Mouse (Mus musculus): ENCODE results near the gene Mtr. TPM values are rescaled to one million over a fixed set of nuclear protein-coding genes. Genes with fewer than 3 reads are reported as not detected.

Mtr gene
- polyA plus RNA-seq, 1 experiment from 2014 or later: 22.4 TPM

- H3K4me2 ChIP-seq (replicated peaks): no peak overlapping the region
- no peaks in the 10 kb centered on the region for H3K9me3 ChIP-seq
- no peak overlapping the region for H3K4me3 ChIP-seq
- no peaks in the 10 kb centered on the region for H3K27me3 ChIP-seq
- H3K9ac ChIP-seq: no peak overlapping the region
- ATAC-seq (ENCODE audit: insufficient number of reproducible peaks, insufficient read depth, low FRiP score, low TSS enrichment): no peak
- no peak overlapping the region for H3K27ac ChIP-seq
- H3K4me1 ChIP-seq: no peaks in the 10 kb centered on the region
- 60% methylated on average over 3 of the region's 3 CpGs for WGBS
- H3K36me3 ChIP-seq: no peaks in the 10 kb centered on the region
Observed at GRCm38 (mm10) chr13:12272953-12273352, 15.0 kb upstream of the Mtr start.

DNA sequence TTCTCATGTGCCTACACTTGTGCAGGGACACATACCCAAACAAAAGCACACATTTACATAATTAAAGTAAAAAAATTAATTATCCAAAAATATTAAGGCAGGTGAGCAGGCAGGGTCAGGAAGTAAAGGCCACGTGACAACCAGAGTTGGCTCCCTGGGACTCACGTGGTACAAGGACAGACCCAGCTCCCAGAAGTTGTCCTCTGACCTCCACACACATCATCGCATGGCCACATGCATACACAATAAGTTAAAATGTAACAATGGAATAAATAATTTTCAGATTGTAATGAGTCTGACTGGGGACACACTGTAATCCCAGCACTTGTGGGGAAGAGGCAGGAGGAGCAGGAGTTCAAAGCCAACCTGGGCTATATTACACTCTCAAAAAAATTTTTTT, 10.1 kb upstream of the Mtr start:
- Histone ChIP-seq H3K36me3 (no peaks in the 10 kb centered on the region), H3K4me1 (no peaks in the 10 kb centered on the region)
- 92% methylated on average over 3 of the region's 3 CpGs for WGBS

GRCm38 (mm10) chr13:12267097-12267496, 9.2 kb upstream of the Mtr start:
- Histone ChIP-seq H3K4me2 (replicated peaks) (no peak overlapping the region), H3K9me3 (no peaks in the 10 kb centered on the region), H3K4me1 (no peaks in the 10 kb centered on the region), H3K27me3 (no peaks in the 10 kb centered on the region), H3K9ac (no peak overlapping the region), H3K27ac (no peak overlapping the region), H3K4me3 (no peak overlapping the region), H3K36me3 (no peaks in the 10 kb centered on the region)
- no peak for ATAC-seq (ENCODE audit: insufficient number of reproducible peaks, insufficient read depth, low FRiP score, low TSS enrichment)
- 45% methylated on average over 3 of the region's 3 CpGs for WGBS

More for the DNA sequence above, 10.1 kb upstream of the Mtr start:
- ATAC-seq (ENCODE audit: insufficient number of reproducible peaks, insufficient read depth, low FRiP score, low TSS enrichment): no peak
- H3K4me3 ChIP-seq: no peak overlapping the region
- H3K4me2 ChIP-seq (replicated peaks): no peak overlapping the region
- no peak overlapping the region for H3K27ac ChIP-seq
- no peaks in the 10 kb centered on the region for H3K9me3 ChIP-seq
- no peaks in the 10 kb centered on the region for H3K27me3 ChIP-seq
- no peak overlapping the region for H3K9ac ChIP-seq

DNA sequence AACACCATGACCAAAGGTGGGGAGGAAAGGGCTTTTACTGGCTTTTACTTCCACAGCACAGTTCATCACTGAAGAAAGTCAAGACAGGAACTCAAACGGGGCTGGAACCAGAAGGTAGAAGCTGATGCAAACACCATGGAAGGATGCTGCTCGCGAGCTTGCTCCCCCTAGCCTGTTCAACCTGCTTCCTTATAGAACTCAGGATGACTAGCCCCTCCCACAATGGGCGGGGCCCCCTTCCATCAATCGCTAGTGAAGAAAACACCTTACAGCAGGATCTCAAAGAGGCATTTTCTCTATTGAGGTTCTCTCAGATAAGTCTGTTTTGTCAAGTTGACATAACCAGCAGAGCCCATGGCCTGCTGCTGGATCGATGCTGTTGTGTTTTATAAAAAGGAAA, 6.1 kb upstream of the Mtr start:
- no peak overlapping the region for H3K9ac ChIP-seq
- no peaks in the 10 kb centered on the region for H3K9me3 ChIP-seq
- no peak overlapping the region for H3K4me3 ChIP-seq
- H3K36me3 ChIP-seq: no peaks in the 10 kb centered on the region
- 72% methylated on average over 6 of the region's 6 CpGs for WGBS
- H3K27me3 ChIP-seq: no peaks in the 10 kb centered on the region
- H3K4me1 ChIP-seq: no peaks in the 10 kb centered on the region
- H3K4me2 ChIP-seq (replicated peaks): no peak overlapping the region
- ATAC-seq (ENCODE audit: insufficient number of reproducible peaks, insufficient read depth, low FRiP score, low TSS enrichment): no peak
- H3K27ac ChIP-seq: no peak overlapping the region

GRCm38 (mm10) chr13:12261505-12261904, 3.6 kb upstream of the Mtr start:
- Histone ChIP-seq H3K27ac (no peak overlapping the region), H3K27me3 (no peaks in the 10 kb centered on the region), H3K4me2 (replicated peaks) (no peak overlapping the region), H3K36me3 (no peaks in the 10 kb centered on the region), H3K9me3 (no peaks in the 10 kb centered on the region), H3K4me1 (peaks cover 5% of the 10 kb centered on the region; the same call in 1 of the 2 replicates), H3K9ac (no peak overlapping the region), H3K4me3 (no peak overlapping the region)
- ATAC-seq (ENCODE audit: insufficient number of reproducible peaks, insufficient read depth, low FRiP score, low TSS enrichment): no peak

DNA sequence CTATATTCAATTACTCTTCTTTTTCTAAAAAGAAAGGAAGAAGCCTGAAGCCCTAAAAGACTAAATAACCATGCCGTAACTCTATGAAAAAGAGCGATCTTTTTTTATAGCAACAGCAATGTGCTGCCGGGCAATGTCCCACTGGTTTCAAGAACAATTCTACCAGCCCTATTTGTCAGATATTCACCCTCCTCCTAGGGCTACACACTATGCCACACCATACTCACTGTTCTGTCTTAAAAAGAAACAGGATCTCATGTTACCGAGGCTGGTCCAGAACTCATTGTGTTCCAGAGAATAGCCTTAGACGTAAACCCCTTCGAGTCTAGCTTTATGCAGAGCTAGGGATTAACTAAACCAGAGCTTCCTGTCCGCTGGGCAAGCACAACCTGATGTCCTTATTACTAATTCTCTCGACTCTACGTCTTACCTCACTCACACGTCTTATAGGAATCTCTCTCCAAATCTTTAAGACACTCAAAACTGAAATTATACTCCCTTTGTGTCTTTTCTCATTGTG, 982 bp downstream of the Mtr start:
- WGBS: 13% methylated on average over 10 of the region's 10 CpGs
- peak overlapping the region; percentile 90 for H3K27ac ChIP-seq

DNA sequence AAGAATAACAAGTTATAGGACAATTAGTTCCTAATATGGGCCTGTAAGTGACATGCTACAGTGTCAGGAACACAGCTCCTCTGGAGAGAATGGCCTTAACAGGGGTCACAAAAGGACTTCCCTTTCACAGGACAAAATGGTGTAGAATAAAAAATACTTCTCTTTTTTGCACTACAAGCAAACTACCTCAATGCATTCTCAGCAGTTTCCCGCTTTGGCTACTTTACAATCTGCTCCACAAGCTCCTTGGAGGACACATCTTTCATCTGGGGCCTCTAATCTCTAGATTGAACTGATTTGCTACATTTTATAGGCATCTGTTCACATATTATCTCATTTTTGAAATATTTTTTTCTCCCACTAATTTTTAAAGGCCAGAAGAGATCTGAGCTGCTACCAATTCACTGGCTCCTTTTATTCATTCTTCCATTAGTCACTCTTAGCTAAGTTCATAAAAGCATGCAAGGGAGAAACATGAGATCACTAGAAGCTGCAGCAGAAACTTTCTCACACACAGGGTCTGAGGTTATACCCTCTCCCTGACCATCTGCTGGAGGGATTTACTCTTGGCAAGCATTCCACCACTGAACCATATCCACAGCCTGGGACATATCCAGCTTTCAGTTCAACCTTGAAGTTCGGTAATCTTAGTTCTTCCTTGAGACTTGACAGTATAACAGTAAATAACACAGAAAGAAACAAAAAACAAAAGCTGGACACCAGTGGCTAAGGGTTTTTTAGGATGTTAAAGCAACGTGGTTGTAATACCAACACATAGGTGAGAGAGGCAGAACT, 1.8 kb downstream of the Mtr start:
- Histone ChIP-seq H3K4me3 (peak overlapping the region; percentile 71), H3K9ac (no peak overlapping the region), H3K9me3 (no peaks in the 10 kb centered on the region), H3K4me2 (replicated peaks) (peak overlapping the region; percentile 50), H3K27me3 (no peaks in the 10 kb centered on the region), H3K36me3 (peaks cover 5% of the 10 kb centered on the region; the same call in 1 of the 2 replicates), H3K27ac (no peak overlapping the region), H3K4me1 (peaks cover 13% of the 10 kb centered on the region; the same call in 1 of the 2 replicates)
- ATAC-seq (ENCODE audit: insufficient number of reproducible peaks, insufficient read depth, low FRiP score, low TSS enrichment): no peak
- 69% methylated on average over 3 of the region's 3 CpGs for WGBS

More for the DNA sequence above, 982 bp downstream of the Mtr start:
- H3K27me3 ChIP-seq: no peaks in the 10 kb centered on the region
- no peak for ATAC-seq (ENCODE audit: insufficient number of reproducible peaks, insufficient read depth, low FRiP score, low TSS enrichment)
- H3K4me3 ChIP-seq: peak overlapping the region; percentile 71
- H3K4me1 ChIP-seq: peaks cover 13% of the 10 kb centered on the region; the same call in 1 of the 2 replicates
- 0 out of 2 replicates have a peak, but pooled peaks cover under 1% of the 10 kb centered on the region for H3K36me3 ChIP-seq
- peak overlapping the region; percentile 82 for H3K9ac ChIP-seq
- peak overlapping the region; percentile 50 for H3K4me2 ChIP-seq (replicated peaks)
- H3K9me3 ChIP-seq: no peaks in the 10 kb centered on the region

DNA sequence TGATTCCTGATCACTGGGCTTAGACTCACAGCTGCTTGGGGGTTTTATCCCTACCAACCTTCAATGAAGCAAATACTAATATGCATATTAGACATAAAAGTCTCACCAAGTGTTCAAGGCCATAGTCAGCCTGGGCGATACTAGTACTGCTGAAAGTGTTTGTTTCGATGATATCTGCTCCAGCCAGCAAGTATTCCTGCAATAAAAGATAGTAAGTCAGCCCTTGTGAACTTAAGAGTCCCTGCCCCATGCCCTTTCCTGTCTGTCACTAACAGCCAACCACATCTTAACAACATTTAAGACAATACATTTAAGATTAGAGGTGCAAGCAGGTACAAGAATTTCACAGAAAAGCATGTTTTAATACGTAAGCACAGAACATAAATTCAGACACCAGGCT, 7.4 kb downstream of the Mtr start:
- H3K9me3 ChIP-seq: no peaks in the 10 kb centered on the region
- H3K9ac ChIP-seq: no peak overlapping the region
- H3K36me3 ChIP-seq: peaks cover 50% of the 10 kb centered on the region
- 0 out of 2 replicates have a peak, but pooled peaks cover under 1% of the 10 kb centered on the region for H3K4me1 ChIP-seq
- no peak overlapping the region for H3K4me3 ChIP-seq
- no peak overlapping the region for H3K4me2 ChIP-seq (replicated peaks)
- no peak overlapping the region for H3K27ac ChIP-seq
- 96% methylated on average over 3 of the region's 3 CpGs for WGBS
- ATAC-seq (ENCODE audit: insufficient number of reproducible peaks, insufficient read depth, low FRiP score, low TSS enrichment): no peak
- no peaks in the 10 kb centered on the region for H3K27me3 ChIP-seq

DNA sequence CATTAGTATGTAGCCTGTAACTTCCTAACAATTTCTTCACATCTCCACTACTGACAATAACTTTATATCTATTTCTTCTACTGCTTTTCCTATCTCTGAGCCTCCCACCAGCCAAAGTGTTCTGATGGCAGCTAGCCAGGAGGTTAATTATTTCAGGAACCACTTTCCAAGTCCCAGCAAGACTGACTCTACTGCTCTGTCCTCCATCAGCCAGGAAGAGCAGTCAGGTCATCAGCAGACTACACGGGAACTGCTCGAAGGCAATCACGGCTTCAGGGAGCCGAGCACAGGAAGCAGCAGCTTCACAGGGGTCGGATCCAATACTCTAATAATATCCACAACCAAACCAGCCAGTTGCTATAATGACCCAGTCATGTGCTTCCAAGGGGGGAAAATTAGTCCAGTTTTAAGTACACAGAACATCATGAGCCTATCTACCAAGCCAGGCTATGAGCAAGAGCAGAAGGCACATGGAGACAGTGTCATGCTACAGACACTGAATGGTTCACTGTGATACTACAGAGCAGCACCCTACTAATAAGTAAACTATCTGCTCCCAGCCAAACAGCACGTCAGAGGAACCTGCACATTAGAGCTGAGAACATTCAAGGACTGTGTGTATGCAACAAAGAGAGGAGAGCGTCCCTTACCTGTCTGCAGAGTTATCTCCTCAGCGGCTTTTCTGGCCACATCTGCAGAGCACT, 8.6 kb downstream of the Mtr start:
- H3K36me3 ChIP-seq: peaks cover 56% of the 10 kb centered on the region
- 88% methylated on average over 8 of the region's 8 CpGs for WGBS
- H3K4me2 ChIP-seq (replicated peaks): no peak overlapping the region
- no peaks in the 10 kb centered on the region for H3K9me3 ChIP-seq
- no peaks in the 10 kb centered on the region for H3K27me3 ChIP-seq
- H3K9ac ChIP-seq: no peak overlapping the region
- no peak overlapping the region for H3K27ac ChIP-seq
- no peak overlapping the region for H3K4me3 ChIP-seq
- ATAC-seq (ENCODE audit: insufficient number of reproducible peaks, insufficient read depth, low FRiP score, low TSS enrichment): no peak
- no peaks in the 10 kb centered on the region for H3K4me1 ChIP-seq

GRCm38 (mm10) chr13:12245938-12246337, 12.0 kb downstream of the Mtr start:
- Histone ChIP-seq H3K9ac (no peak overlapping the region), H3K27me3 (no peaks in the 10 kb centered on the region), H3K27ac (no peak overlapping the region), H3K4me2 (replicated peaks) (no peak overlapping the region), H3K4me3 (no peak overlapping the region), H3K9me3 (no peaks in the 10 kb centered on the region), H3K4me1 (no peaks in the 10 kb centered on the region), H3K36me3 (peaks cover 84% of the 10 kb centered on the region)
- 99% methylated on average over 2 of the region's 2 CpGs for WGBS
- ATAC-seq (ENCODE audit: insufficient number of reproducible peaks, insufficient read depth, low FRiP score, low TSS enrichment): no peak

DNA sequence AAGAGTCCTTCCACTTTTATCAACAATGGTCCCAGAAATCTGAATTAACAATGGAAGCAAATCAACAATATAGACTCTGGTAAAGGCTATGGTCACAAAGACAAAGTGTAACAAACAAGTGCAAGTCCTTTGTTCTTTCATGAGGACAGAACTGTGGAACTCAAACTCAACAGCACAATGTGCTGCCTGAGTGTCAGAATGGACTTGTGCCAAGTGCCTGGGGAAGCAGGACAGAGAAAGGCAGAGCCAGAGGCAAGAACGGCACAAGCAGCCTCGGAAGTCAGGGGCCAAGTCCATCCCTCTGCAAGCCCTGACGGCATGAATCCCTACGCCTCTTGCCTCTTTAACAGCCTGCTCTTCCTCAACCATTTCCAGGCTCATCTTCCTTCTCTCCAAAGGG, 13.9 kb downstream of the Mtr start:
- no peak for ATAC-seq (ENCODE audit: insufficient number of reproducible peaks, insufficient read depth, low FRiP score, low TSS enrichment)
- Histone ChIP-seq H3K9me3 (no peaks in the 10 kb centered on the region), H3K4me2 (replicated peaks) (no peak overlapping the region), H3K36me3 (peaks cover 71% of the 10 kb centered on the region), H3K4me1 (no peaks in the 10 kb centered on the region), H3K27ac (no peak overlapping the region), H3K4me3 (no peak overlapping the region), H3K27me3 (no peaks in the 10 kb centered on the region), H3K9ac (no peak overlapping the region)
- WGBS: 95% methylated on average over 4 of the region's 4 CpGs

GRCm38 (mm10) chr13:12232141-12232540, 25.8 kb downstream of the Mtr start:
- Histone ChIP-seq H3K27me3 (no peaks in the 10 kb centered on the region), H3K4me2 (replicated peaks) (no peak overlapping the region), H3K9ac (no peak overlapping the region), H3K27ac (no peak overlapping the region), H3K9me3 (no peaks in the 10 kb centered on the region), H3K36me3 (peaks cover 72% of the 10 kb centered on the region), H3K4me1 (no peaks in the 10 kb centered on the region), H3K4me3 (no peak overlapping the region)
- ATAC-seq (ENCODE audit: insufficient number of reproducible peaks, insufficient read depth, low FRiP score, low TSS enrichment): no peak
- 89% methylated on average over 4 of the region's 4 CpGs for WGBS
